Mouse (Mus musculus) large intestine, adult 2 months (tissue): ENCODE data around the gene Hcn1. TPM values are rescaled to one million over a fixed set of nuclear protein-coding genes. Genes with fewer than 3 reads are reported as not detected.

Experiments
- DNase-seq: peaks from one replicate; pipeline ENCODE4 v3.0.0-alpha.2; 2012; ENCODE audit warnings: low read depth, low spot score
- WGBS: fragments of 180-500 bp; shearing (Covaris S2); methylation state at CpG from one replicate; pipeline ENCODE4 v1.1.7; 2018; 5-methylcytosine and 5-hydroxymethylcytosine counted together
- polyA plus RNA-seq: library from polyadenylated mRNA; depleted of rRNA; stranded (reverse); fragments of >200 nt; gene quantifications from 2 replicates; pipeline ENCODE4 v1.2.3, GENCODE M21; 2012

The Hcn1 gene
- polyA plus RNA-seq, 1 experiment = 0.04 TPM

DNA sequence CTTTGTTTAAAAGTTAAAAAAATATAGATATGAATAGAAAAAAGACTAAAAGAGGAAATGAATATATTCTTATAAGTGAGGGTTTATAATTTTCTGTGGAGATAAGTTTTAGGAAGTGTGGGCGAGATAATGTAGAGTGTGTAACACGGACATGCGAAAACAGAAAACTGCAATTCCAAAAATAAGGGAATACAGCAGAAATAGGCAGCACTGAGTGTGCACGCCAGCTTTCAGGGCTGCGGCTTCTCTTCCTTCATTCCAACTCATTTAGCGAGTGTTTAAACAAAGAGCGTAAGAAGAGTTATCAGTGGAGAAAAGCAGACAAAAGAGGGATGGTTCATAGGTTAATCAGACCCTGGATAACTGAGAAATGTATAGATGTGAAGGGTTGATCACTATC is 85.5 kb downstream of the Hcn1 start:
- 85% methylated on average over 7 of the region's 7 CpGs for WGBS

DNA sequence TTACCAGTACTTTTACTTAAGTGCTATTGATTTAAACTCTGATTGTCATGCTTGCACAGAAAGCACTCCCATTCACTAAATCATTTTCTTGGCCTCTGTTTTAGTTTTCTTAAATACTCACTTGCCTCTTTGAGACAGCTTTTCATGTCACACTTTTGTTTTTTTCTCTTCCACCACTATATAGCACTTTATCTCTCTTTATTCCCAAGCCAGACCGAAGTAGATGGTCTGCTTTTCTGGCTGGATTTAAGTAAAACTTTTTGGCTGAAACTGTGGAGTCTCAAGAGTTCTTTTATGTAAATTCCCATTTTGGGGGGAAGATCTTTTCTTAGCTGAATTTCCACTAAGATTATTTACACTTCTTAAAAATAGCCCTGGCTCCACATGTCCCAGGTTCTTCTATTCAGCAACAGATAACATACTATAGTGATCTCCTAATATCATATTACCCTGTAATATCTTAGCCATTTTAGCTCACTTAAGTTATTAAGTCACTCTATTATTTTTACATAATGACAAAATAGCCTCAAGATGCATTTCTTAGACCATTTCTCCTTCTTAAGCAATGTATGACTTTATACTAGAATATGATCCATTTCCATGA is 92.7 kb downstream of the Hcn1 start:
- WGBS = 67% methylated on average over 1 of the region's 1 CpGs

More for the DNA sequence above, 85.5 kb downstream of the Hcn1 start:
- no peak for DNase-seq

DNA sequence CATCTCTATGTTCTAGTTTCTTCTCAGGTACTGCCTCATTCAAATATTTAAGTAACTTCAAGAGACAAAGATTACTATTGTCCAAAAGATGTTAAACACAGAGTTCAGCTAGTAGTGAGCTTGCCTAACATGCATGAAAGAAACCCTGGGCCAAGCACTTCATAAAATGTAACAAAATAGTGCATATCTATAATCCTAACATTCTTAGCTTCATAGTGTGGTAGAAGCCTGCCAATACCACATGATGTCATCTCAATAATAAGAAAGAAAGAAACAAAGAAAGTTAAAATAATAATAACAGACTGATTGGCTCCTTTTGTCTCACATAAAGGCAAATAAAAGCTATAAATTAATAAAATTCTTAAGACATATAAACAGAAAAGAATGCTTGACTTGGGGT is 103.5 kb downstream of the Hcn1 start:
- no peak for DNase-seq

More for the DNA sequence above, 92.7 kb downstream of the Hcn1 start:
- DNase-seq = no peak

DNA sequence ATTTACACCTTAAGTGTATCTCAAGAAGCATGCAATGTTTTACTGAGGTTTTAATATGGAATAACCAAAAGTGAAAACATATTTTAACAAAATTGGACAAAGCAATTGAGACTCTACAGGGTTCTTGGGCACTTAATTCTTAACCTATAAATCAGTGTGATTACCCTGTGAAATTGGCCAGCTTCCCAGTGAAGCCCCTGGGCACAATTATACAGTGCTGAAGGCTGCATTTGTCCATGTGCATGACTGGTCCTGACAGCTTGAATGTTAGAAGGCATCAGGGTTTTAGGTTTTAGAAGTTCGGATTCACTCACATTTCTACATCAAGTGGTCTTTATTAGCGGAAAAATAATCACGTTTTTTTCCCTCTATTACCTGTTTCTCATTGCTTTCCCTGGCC is 103.9 kb downstream of the Hcn1 start:
- no peak for DNase-seq
- 83% methylated on average over 3 of the region's 3 CpGs for WGBS

DNA sequence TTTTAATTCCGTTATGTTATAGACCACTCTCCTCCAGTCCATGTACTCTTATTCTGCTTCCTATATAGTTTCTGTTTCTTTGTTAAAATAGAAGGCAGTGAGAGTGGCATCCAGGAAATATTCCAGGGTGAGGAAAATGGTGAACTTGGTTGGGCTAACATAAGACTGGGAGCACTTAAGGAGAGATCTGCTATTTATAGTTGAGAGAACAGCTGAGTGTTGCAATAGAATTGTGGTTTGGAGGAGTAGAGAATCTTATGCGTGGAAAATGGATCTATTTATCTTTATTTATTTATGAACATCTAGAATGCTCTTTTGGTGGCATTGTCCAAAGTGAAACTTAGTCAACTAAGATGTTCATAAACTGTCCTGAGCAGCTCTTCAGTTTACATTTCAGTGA is 104.4 kb downstream of the Hcn1 start:
- WGBS = 63% methylated on average over 2 of the region's 2 CpGs

DNA sequence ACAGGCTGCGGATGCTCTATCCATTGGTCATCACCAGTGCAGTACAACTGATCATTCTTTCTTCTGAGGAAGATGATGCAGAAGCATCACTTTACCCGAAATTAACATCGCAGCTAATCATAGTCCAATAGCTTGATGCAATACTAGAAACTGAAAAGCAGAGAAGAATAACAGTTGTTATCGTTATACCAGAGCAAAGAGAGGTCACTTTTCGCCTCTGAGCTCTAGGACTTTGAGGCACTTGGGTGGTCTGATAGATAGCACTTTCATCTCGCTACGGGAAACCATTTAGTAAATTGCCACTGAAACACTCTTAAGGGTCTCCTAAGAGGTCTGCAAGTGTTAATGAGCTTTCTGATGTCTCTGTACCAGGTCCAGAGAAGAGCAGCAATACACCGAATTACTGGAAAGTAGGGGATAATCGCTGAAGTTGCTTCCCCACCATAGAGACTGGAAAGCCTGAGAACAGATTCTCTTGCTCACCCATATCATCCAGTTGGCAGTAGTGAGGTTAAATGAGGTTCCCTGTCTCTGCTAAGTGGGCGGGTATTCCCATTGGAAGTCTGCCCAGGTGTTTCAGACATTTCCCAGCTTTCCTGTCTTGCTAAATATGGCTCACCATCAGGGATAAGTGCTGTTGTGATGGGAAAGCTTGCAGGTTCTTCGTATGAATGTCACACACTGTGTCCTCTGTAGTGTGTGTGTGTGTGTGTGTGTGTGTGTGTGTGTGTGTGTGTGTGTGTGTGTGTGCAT is 105.0 kb downstream of the Hcn1 start:
- WGBS = 65% methylated on average over 11 of the region's 11 CpGs
- no peak for DNase-seq

More for the DNA sequence above, 104.4 kb downstream of the Hcn1 start:
- no peak for DNase-seq

DNA sequence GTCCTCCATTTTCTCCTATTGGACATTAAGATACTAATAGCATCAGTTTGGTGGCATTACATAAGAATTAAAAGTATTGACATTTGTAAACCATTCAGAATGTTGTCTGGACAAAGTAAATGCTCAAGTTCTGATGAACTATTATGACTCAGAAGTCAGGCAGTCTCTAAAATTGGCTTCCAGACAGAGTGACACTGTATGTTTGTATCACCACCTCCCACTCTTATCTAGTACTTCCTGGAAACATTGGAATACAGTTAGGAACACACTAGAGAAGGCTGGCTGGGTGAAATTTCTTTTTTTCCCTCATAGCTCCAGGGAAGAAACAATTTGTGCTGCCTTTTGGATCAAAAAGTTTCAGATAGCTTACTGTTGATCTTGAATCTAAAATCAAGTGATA is 108.7 kb downstream of the Hcn1 start:
- no peak for DNase-seq

DNA sequence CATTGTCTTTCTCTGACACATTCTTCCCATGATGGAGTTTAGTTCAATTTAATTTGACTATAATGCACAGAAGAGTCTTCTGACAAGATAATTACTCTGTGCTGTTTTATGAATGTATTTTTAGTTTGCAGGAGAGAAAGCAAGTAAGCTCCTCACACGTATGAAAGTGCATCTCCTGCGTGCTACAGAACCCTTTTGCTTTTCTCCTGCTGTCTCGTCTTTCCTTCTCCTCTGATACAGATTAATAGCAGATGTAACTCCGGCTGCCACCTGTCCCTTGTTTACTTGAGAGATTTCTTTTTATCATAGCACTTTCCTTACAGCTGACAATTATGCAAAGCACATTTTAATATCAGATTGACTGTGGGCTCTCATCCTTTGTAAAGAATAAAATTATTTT is 120.0 kb downstream of the Hcn1 start:
- 49% methylated on average over 4 of the region's 4 CpGs for WGBS

DNA sequence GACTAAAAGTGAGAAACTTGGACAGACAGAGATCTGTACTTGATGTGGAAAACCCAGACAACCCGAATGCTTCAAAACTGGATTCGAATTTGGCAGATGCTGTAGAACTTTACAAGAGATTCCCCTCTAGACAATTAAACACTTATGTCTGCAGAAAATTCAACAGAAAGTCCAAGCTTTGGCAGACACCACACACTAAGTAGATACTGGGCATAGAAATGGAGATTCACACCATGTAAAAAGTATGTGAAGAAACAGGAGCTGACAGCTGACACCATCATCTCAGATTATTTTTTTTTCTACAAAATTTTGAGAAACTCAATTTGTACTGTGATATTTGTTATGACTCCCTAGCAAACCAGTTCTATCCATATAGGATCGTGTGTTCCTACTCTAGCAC is 122.0 kb downstream of the Hcn1 start:
- DNase-seq = no peak
- WGBS = 58% methylated on average over 3 of the region's 3 CpGs

More for the DNA sequence above, 120.0 kb downstream of the Hcn1 start:
- DNase-seq = no peak

DNA sequence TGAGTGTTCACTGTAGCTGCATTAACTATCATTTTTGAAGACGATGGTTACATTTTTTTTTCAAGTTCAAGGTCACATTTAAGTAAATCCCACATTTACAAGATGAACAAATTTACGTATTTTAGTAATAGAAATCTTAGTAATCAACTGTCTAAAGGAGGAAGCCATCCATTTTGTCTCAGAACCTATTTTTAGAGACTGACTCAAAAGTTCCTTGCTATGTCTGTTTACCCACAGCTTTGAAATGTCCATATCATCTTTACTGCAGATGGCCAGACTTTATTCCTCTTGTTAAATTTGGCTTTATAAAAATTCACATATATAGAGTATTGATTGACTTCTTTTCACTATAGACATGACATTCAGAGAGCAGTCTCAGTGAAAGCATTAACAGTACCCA is 126.3 kb downstream of the Hcn1 start:
- 57% methylated on average over 2 of the region's 2 CpGs for WGBS

DNA sequence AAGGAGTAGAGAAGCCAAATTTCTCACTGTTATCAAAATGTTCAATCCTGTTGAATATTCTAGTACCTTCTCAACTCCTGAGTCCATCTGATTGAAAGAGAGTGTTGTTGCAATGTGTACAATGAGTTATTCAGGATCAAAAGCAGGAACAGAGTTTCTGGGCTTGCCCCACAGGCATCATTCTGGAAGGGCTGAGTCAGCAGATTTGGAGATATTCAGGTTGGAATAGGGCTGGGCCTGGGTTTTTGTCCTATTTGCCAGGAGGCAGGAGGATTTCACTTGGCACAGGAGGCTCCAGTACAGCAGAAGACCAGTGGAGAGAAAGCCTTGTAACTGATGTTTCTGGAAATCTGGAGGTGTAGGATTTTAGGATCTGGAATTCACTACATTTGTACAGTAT is 130.6 kb downstream of the Hcn1 start:
- DNase-seq = no peak

More for the DNA sequence above, 126.3 kb downstream of the Hcn1 start:
- DNase-seq = no peak

DNA sequence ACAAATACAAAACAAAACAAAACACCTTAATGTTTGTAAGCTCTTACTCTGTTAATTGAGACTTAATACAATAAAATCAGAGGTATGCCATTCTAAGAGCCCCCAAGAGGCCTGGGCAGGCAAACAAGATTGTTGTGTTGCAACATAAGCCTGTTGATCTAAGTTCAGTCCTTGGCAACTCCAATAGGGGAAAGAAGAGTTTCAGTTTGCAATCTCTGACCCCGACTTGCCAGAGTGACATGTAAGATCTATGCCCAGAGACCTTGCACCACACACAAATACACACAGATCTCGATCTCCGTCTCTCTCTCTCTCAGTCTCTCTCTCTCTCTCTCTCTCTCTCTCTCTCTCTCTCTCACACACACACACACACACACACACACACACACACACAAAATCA is 142.3 kb downstream of the Hcn1 start:
- 83% methylated on average over 3 of the region's 3 CpGs for WGBS
- DNase-seq = no peak

DNA sequence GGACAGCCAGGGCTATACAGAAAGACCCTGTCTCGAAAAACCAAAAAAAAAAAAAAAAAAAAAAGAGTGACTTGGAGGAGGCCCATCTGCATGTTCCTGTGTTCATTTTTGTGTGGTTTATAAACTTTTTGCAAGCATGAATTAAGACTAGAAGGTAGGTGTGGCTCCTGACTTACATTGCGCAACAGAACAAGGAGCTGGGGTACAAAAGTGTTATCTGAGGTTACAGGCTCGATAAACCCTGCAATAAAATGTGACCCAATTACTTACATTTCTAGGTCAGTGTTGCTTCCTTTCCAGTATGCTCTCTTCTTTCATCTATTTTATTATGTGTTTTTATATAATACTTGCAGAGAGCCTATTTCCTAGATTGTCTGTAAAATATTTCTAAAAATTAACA is 143.1 kb downstream of the Hcn1 start:
- no peak for DNase-seq
- WGBS = 52% methylated on average over 3 of the region's 3 CpGs

DNA sequence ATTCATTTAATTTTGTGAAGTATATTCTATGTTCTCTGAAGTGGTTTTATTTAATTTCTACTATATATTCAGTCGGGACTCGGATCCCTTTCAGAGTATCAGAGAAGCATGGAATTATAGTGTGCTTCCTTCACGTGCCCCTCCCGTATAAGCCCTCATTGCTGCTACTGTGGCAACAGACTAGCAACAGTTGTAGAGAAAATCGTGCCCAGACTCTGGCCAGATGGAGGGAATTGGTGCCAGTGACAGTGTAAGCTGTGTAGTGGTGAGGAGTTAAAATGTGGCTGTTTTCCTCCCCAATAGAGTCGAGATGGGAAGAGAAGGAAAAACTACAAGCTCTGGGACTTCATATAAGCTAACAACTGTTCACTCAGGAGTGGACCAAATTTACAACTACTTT is 163.4 kb downstream of the Hcn1 start:
- no peak for DNase-seq
- WGBS = 66% methylated on average over 6 of the region's 6 CpGs

DNA sequence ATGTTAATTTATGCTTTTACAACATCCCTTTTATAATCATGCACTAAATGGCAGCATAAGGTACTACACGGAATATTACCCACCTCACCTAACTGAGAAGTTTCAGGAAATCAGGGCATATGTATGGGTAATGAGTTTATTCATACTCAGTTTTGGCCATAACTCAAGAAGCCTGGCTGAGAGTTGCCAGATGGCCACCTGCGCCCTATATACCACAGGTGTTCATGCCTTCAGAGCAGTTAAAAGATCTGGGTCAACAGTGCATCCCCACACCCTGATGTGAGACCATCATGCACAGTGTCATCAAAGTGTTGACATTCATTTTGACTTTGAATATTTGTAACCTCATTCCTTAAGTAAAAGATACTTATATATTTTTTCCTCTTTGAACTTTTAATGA is 183.3 kb downstream of the Hcn1 start:
- WGBS = 62% methylated on average over 2 of the region's 2 CpGs
- no peak for DNase-seq

DNA sequence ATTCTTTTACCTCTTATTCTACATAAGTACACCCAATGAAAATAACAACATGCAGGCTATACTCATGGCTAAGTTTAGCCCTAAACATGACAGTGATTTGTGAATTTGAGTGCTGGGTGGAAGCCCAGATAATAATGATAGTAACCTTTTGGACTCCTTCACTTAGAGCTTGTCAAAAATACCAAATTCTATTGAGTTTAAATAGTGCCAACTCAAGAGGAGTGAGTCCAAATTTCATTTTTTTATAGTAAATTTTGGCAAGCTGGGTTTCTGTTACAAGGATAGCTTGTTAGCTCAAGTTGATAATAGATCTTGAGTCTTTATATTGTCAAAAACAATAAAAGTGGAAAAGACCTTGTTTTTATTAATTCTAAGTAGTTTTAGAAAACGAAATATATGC is 190.7 kb downstream of the Hcn1 start:
- WGBS = 33% methylated on average over 1 of the region's 1 CpGs
- DNase-seq = no peak

DNA sequence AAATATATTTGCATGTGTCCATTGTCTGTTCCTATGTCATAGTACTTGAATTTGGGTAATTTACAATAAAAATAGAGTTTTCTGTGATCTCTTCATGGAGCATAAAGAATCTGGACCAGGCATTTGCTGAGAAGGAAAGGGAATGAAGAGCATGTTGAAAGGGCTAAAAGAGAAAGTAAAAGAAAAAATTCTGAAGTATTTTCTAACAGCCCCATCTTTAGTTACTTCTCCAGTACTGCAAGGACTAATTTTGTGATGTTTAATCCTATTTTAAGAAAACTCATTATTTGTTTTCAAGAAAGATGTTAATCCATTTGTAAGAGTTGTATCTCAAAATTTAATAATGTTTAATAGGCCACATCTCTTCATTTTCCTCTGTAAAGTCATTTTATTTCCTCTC is 198.9 kb downstream of the Hcn1 start:
- DNase-seq = no peak

DNA sequence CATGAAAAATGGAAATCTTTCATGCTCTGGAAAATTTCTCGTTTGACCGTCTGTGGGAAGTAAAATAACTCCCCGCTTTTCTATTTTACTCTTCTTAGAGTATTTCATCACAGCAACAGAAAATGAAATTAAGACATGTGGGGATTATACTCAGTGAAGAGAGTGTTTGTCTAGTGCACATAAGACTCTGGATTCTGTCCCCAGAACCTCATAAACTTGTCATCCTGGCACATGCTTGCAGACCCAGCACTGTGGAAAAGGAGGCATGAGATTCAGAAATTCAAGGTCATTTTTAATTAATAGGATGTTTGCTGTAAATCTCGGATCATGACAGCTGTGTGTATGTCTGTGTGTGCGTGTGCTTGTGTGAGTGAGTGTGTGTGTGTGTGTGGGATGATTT is 225.5 kb downstream of the Hcn1 start:
- no peak for DNase-seq
- WGBS = 64% methylated on average over 5 of the region's 5 CpGs

DNA sequence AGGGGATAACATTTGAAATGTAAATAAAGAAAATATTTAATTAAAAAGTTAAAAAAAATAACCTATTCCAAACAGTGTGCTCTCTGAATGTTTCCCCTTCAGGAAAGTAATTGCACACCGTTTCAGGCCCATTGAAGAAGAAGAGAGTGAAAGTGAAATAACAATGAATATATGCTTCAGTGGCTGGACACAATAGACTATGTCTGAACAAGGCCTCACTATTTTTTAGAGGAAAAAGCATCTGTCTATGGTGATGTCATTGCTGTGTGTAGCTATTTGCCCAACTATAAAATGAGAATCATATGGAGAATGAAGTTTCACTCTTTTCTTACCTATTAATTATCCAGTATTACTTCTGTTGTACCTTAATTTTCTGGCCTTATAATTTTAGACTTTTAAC is 234.5 kb downstream of the Hcn1 start:
- 70% methylated on average over 1 of the region's 1 CpGs for WGBS
- DNase-seq = no peak

DNA sequence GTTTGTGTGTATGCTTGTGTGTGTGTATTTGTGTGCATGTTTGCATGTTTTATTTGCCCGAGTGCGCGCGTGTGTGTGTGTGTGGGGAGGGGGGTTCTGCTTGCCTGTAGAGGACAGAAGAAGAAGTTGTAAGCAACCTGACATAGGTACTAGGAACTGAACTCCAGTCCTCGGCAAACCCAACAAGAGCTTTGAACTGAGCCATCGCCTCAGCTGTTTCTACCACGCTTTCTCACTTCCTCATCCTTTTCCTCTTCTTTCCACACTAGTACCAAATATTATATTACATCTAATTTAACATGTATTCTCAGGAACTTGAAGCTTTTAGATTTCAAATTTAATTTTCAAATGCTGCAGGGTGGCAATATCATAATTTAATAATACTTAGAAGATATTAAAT is 236.1 kb downstream of the Hcn1 start:
- DNase-seq = no peak
- 84% methylated on average over 7 of the region's 7 CpGs for WGBS

DNA sequence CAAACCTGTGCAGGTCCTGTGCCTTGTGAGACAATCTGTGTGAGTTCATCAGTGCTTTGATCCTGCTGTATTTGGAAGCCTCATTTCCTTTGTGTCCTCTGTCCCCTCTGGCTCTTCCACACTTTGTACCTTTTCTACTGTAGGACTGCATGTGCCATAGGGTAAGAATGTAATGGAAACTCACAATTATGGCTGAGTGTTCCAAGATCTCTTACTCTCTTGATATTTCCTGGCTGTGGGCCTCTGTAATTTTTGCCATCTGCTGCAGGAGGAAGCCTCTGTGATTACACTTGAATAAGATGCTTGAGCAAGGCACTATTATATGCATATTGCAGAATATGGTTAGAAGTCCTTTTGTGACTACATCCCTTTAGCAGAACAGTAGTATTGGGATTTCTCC is 240.2 kb downstream of the Hcn1 start:
- no peak for DNase-seq

DNA sequence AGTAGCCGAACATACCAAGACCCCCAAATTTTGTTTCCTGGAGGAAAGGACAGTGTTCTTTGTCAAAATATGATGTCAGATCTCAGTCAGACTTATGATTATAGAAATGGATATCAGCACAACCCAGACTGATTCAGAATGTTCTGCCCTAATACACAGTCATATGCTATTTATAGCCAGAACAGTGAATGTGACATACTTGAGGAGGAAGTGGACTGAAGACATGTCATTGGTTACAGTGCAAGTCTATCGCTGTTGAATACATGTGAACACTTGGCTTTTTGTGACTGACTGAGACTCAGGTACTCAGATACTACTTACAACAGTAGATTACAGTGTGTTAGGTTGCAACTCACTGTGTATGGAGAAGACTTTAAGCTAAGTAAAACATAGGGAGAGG is 245.2 kb downstream of the Hcn1 start:
- DNase-seq = no peak
- whole genome bisulfite sequencing = 89% methylated on average over 2 of the region's 2 CpGs
